Mouse (Mus musculus): ENCODE results near the gene Tada2a. TPM values are rescaled to one million over a fixed set of nuclear protein-coding genes. Genes with fewer than 3 reads are reported as not detected.

Tada2a gene
- polyA plus RNA-seq, 1 experiment: 46.6 TPM

GRCm38 (mm10) chr11:84033671-84034070 is 95.7 kb downstream of the Tada2a start:
- no peak for TF ChIP-seq CTCF (IDR thresholded peaks at IDR 0.05; ENCODE audit: borderline replicate concordance, insufficient read depth, low read depth, low read length)
- TF ChIP-seq POLR2A (IDR thresholded peaks at IDR 0.05; ENCODE audit: borderline replicate concordance, insufficient read depth, low read length): no peak
- Histone ChIP-seq H3K27me3 (ENCODE audit: control insufficient read depth, insufficient read depth, low read length) (no peaks in the 10 kb centered on the region), H3K4me1 (ENCODE audit: control insufficient read depth, insufficient read depth, low read length) (no peaks in the 10 kb centered on the region), H3K27ac (ENCODE audit: insufficient read depth, low read length) (no peak overlapping the region), H3K4me3 (replicated peaks; ENCODE audit: insufficient read depth, low read depth, low read length) (no peak overlapping the region)
- 87% methylated on average over 5 of the region's 5 CpGs for WGBS
- DNase-seq: no peak

GRCm38 (mm10) chr11:84032559-84032958 is 96.8 kb downstream of the Tada2a start:
- WGBS: 92% methylated on average over 5 of the region's 5 CpGs
- no peaks in the 10 kb centered on the region; the same call in 1 of the 2 replicates for H3K4me1 ChIP-seq (ENCODE audit: control insufficient read depth, insufficient read depth, low read length)
- H3K27ac ChIP-seq (ENCODE audit: insufficient read depth, low read length): no peak overlapping the region
- H3K27me3 ChIP-seq (ENCODE audit: control insufficient read depth, insufficient read depth, low read length): no peaks in the 10 kb centered on the region
- no peak overlapping the region for H3K4me3 ChIP-seq (replicated peaks; ENCODE audit: insufficient read depth, low read depth, low read length)
- no peak for TF ChIP-seq CTCF (IDR thresholded peaks at IDR 0.05; ENCODE audit: borderline replicate concordance, insufficient read depth, low read depth, low read length)
- TF ChIP-seq POLR2A (IDR thresholded peaks at IDR 0.05; ENCODE audit: borderline replicate concordance, insufficient read depth, low read length): no peak
- DNase-seq: no peak

- Histone ChIP-seq H3K4me3 (replicated peaks; ENCODE audit: insufficient read depth, low read depth, low read length) (no peak overlapping the region), H3K27me3 (ENCODE audit: control insufficient read depth, insufficient read depth, low read length) (no peaks in the 10 kb centered on the region), H3K27ac (ENCODE audit: insufficient read depth, low read length) (no peak overlapping the region), H3K4me1 (ENCODE audit: control insufficient read depth, insufficient read depth, low read length) (no peaks in the 10 kb centered on the region; the same call in 1 of the 2 replicates)
- DNase-seq: peak in 1 of 2 experiments; percentile 48
- 45% methylated on average over 9 of the region's 9 CpGs for WGBS
- TF ChIP-seq CTCF (IDR thresholded peaks at IDR 0.05; ENCODE audit: borderline replicate concordance, insufficient read depth, low read depth, low read length): peak; percentile 67; the same call in 1 of the 2 replicates
- no peak for TF ChIP-seq POLR2A (IDR thresholded peaks at IDR 0.05; ENCODE audit: borderline replicate concordance, insufficient read depth, low read length)
Measured at GRCm38 (mm10) chr11:84031971-84032370, 97.4 kb downstream of the Tada2a start.

Other genes with a start within 250 kb of the Tada2a start
- 17.8 and 19.6 TPM in 2 replicates for gene Ddx52, start 187.5 kb downstream of the Tada2a start, polyA plus RNA-seq (2012; rRNA removed)
- gene Synrg, start 165.2 kb downstream of the Tada2a start, polyA plus RNA-seq (2012; rRNA removed): 26.6 and 27.9 TPM in 2 replicates
- gene Dusp14, start 60.3 kb downstream of the Tada2a start, polyA plus RNA-seq (2012; rRNA removed): 19.6 and 26.0 TPM in 2 replicates
- gene Acaca, start 72 bp upstream of the Tada2a start, polyA plus RNA-seq (2012; rRNA removed): 27.4 and 29.2 TPM in 2 replicates
- gene Gm11437, start 37.9 kb upstream of the Tada2a start, polyA plus RNA-seq (2012; rRNA removed): not detected in 2 replicates

All from cerebellum, adult 2 months (tissue).